Mouse (Mus musculus): ENCODE results near the gene Idua.

DNA sequence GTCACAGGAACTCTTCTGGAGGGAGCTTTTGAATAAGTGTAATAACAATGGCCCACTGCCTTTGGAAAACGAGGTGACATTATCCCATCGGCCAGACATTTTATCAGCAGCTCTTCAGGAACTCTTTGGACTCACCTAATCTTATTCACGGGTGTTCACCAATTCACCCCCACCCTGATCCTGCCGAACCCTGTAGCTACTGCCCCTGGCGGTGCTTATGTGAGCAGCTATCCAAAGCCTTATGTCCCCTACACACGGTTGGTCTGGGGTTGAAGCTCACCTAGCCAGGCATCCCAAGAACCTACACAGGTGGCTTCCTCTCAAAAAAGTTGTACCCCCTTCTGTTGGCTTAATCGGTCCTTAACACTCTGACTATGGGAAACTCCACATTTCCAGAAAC is 59.6 kb downstream of the Idua start:
- TF ChIP-seq GATA1 (IDR thresholded peaks at IDR 0.05; ENCODE audit: low read length) (no peak), TAL1 (IDR thresholded peaks at IDR 0.05; ENCODE audit: low read length) (no peak)
